Mouse (Mus musculus): Measurements from ENCODE around the gene Dbx1.

Dbx1 gene

DNA sequence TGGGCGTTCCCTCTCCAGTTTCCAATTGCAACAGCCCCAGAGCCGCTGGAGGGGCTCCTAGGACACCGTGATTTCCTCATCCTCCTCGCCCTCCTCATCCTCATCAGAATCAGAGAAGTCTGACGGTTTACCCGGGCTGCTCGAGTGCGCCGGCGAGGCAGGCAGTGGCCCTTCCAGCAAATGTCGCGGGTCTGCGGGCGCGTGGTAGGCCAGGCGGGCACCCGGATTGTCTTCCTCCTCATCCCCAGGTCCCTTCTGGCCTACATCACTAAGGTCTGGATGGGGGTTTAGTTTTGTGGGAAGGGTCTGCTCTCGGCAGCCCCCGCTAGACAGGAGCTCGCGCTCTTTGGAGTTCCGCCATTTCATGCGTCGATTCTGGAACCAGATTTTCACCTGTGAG is 4.3 kb downstream of the Dbx1 start:
- DNase-seq (ENCODE audit: low spot score in 2 of 2) = no peak

DNA sequence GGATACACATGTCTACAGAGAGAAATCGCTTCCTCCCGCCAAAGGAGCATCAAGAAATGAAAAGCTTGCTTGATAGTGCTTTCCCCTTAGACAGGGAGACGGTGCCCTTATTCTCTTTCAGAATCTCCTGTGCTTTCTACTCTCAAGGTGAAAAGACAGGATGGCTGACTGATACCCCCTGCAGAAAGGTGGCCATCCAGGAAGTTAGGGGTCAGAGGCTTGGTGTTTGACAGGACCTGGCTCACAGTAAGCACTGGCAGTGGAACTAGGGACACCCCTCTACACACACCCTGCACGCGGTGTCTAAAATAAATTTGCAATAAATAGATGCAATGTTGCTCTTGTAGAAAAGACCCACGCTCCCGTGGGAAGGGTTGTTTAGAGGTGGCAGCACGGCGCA is 4.8 kb downstream of the Dbx1 start:
- no peak for DNase-seq (ENCODE audit: low spot score in 2 of 2)

DNA sequence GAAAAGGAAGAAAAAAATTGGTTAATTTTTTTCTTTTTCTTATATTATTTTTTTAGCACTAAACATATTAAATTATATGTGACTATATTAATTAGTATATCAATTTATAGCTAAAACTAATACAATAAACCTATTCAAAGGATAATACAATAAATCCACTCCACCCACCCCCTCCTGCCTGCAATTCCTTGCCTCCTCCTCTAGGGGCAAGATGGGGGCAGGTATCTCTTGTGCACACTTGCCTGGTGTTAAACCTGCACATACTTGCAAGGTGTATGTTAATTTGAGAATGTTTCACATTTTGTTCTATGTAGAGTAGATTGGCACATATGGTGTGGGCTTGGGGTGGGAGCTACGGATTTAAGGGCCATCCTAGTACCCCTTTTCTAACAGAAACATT is 16.5 kb downstream of the Dbx1 start:
- no peak for DNase-seq (ENCODE audit: low spot score in 2 of 2)

DNA sequence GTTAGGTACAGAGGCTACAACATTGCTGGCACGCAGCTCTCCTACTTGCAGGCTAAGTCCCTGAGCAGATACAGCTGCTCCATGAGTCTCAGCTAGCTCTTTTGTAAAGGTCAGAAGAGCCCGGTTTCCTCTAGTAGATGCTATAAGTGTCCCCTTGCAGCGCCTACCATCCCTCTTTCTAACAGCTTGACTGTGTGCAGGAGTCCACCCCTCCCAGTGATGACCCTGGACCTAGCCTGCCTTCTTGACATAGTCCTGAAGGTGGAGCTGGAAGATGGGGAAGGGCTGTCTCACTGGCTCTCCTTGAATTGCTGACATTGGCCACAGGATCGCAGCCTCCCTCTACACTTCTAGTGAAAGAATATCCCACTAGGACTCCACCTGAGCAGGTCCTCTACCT is 19.6 kb downstream of the Dbx1 start:
- DNase-seq (ENCODE audit: low spot score in 2 of 2) = no peak

DNA sequence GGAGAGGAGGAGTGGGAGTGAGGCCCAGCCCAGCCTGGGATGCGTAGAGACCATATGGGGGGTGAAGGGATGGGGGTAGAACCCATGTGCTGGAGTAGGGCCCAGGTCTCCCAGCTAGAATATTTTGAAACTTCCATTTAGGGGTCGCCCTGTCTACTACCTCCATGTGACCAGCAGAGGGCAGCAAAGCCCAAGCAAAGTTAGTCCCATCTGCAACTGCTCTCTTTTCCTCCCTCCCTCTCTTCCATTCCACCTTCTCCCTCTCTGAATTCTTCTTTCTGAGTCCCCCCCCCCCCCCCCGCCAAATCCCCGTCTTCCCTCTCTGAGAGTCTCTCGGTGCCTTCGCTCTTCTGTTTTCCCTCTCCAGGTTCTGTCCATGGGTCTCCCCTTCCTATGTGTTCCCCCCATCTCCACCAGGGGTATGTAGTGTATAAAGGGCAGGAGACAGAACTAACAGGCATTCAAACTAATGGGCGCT is 20.4 kb downstream of the Dbx1 start:
- DNase-seq (ENCODE audit: low spot score in 2 of 2) = peak; percentile 59 to 83

DNA sequence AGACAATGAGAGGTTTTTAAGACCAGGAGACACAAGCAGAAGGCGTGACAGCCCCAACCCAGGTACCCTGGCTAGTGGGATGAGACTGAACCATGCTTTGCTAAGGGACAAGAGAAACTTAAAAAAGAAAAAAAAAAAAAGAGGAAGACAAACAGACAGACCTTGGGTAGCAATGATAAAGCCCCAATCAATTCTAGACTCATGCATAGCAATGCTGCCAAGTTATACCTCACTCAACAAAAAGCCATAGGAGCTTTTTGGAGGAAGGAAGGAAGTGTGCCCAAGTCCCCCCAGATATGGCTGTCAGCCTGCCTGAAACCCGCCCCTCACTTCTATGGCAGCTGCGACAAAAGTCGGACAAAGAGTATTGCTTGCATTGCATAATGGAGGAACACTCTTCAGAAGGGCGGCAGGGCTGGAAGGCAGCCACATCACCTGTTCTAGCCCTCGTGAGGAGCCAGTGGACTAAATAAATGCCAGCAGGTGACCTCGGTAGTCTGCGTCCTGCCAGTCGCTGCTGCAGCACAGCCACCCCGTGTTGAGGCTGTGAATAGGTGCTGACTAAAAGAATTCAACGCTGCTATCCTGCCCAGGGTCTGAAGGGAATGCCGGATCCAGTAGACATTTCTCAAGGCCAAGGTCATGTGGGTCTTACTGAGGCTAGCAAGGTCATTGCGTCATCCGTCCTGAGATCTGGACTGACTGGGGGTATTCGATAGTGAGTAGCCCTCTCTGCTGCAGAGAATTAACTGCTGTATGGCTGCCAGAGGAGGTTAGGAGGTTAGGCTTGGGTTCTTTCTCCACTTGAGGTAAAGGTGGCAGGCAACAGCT is 31.5 kb downstream of the Dbx1 start:
- peak in 1 of 2 experiments; percentile 32 for DNase-seq (ENCODE audit: low spot score in 2 of 2)

DNA sequence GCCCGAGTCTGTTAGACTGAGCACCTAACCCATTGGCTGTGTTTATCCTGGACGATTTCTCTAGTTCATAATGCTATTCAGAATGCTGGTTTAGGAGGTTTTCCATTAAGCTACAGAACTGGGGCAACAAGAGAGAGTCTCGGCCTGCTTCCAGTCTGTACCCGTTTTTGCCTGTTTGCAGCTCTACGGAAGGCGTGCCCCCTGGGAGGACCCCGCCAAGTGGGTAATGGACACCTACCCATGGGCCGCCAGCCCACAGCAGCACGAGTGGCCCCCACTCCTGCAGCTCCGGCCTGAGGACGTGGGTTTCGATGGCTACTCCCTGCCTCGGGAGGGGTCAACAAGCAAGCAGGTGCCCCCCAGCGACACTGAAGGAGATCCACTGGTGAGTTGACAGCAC is 32.4 kb downstream of the Dbx1 start:
- peak in 1 of 2 experiments; percentile 27 for DNase-seq (ENCODE audit: low spot score in 2 of 2)

DNA sequence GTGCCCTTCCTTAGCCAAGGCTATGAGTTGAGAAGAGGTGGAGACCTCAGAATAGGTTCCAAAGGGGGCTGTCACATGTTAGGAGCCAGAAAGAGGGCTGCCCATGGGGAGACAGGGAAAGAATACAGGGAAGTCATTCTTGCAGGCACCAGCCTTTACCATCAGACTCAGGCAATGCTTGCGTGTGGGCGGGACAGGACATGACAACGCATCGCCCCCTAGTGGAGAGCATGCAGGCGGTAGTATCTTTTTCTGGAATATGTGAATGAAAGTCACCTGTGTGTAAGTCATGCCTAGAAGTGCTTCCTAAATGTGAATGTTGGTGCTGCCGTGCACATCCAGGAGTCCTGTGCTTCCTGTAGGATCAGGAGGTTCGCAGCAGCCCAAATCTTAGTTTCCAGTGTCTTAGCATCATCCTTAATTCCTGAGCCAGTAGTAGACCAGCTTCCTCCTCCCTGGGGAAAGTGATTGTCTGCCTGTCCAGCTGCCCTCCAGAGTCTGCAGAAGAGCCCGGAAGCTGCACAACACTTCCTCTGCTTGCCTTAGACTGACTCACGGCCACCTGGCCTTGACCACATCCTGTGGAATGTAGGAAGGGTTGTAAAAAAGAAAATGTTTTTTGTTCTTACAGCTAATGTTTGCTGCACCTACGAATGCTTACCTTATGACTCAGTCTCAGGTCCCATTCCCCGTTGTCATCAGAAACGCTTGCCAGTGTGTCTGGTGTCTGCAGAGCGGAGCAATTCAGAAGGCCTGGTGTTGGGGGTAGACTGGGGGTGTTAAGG is 35.3 kb downstream of the Dbx1 start:
- DNase-seq (ENCODE audit: low spot score in 2 of 2) = peak; percentile 85 to 87

DNA sequence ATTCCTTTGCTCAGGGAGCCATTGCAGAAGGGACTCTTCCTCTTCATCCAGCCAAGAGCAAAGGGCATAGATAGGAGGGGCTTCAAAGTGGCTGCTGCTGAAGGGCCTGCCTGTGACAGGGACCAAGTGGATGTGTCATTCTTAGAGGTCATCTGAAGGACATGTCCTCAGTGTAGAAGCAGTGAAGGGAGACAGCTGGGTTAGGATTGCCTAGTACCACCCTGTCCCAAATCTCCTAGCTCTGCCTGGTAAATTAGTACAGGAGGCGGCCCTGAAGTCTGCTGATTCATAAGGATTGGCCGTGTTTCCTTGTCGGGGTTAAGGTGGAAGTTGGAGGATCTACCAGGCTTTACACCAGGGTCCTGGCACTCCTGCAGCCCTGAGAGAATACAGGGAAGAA is 36.7 kb downstream of the Dbx1 start:
- DNase-seq (ENCODE audit: low spot score in 2 of 2) = no peak

DNA sequence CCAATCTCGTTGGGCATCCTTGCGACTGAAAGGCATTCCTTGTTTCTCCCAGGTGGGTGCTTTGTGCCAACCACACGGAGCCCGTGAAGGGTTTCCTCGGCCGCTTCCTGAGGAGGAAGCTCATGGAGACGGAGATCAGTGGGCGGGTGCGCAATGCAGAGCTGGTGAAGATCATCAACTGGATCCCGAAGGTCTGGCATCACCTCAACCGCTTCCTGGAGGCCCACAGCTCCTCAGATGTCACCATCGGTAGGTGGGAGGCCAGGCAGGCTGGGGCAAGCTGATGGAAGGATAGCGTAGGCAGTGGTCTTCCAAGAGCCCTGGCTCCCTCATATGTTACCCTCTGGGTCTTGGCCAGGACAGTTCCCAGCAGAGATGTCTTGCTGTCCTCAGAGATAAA is 38.4 kb downstream of the Dbx1 start:
- no peak for DNase-seq (ENCODE audit: low spot score in 2 of 2)

DNA sequence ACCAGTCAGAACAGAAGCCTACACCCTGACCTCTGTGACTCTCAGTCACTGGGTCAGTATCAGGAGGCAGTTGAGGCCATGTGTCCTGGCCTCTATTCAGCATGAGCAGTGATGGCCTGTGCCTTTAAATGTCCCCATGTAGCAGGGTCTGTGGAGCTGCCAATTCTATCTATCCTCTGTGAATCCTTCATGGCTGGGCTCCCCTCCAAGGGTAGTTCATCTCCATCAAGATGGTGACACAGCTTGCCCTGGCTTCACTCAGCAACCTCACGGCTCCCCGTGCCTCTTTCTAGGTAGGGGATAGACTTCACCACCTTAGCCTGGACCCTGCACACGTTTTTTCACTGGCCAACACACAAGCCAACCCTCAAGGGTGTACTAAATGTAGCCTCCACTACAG is 38.9 kb downstream of the Dbx1 start:
- no peak for DNase-seq (ENCODE audit: low spot score in 2 of 2)

DNA sequence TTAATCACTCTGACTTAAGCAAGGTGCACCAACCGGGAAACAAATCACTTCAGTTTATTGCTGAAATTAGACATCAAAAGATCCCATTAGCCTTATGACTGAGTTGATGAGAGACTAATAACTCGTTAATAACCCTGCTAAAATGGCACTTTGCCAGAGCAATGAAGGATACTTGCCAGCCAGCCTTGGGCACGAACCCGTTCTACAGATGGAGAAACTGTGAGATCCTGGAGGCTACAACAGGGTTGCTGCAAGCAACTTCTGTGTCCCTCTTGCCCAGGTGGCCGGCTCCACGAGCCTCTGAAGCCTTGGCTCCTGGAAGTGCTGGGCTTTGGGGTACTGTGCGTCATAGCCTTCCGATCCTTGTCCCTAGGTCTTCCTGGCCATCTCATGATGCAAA is 47.0 kb downstream of the Dbx1 start:
- DNase-seq (ENCODE audit: low spot score in 2 of 2) = no peak

DNA sequence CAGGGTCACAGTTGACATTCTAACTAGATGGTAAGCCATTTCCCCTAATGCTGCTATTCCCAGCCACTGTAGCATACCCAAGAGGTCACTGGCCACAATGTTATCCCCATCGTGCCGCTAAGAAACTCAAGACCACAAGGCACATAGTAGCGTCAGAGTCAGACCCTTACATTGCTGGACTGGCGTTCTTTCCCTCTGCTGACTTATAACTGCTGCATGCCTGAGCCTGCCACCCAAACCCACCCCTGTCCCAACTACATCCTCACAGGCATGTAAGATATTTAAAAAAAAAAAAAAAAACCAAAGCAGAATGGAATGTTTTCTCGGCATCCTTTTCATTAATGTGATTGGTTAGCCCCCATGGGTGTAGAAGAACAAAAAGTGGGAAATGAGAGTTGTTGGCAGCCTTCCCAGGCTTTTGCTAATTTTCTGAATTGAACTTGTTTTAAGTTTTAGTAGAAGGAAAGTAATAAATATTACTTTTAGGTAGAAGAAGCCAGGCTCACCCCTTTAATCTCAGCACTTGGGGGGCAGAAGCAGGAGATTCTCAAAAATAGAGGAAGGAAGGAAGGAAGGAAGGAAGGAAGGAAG is 50.0 kb downstream of the Dbx1 start:
- no peak for DNase-seq (ENCODE audit: low spot score in 2 of 2)

DNA sequence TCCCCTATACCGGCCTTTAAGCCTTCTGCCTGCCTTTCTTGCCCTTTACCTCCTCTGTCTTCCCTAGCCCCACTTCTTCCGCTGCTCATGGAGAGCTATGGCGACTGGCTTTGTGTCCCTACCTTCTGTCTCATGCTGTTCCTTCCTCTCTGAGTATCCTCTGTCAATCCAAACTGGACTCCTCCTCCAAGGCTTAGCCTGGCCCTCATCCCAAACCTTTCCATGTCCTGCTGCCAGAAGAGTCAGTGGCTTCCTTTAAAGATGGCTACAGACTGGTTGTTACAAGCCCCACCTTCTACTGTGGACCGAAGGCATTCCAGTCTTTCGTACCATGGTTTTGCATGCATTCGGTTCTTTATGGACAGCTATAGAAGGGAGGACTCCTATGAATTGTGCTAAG is 53.5 kb downstream of the Dbx1 start:
- no peak for DNase-seq (ENCODE audit: low spot score in 2 of 2)

DNA sequence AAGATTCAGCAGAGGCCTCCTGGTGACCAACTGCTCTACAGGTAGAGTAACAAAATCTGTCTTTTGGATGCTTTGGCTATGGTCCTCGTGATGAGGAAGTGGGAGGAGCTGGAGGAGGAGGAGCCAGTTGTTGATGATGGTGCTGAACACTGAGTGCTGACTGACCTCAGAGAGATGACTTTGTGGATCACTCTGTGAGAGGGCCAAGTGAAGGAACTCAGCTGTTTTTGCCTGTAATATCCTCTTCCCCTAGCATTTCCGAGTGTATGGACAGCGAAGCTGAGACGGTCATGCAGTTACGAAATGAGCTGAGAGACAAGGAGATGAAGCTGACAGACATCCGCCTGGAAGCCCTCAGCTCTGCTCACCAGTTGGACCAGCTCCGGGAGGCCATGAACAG is 54.1 kb downstream of the Dbx1 start:
- no peak for DNase-seq (ENCODE audit: low spot score in 2 of 2)

DNA sequence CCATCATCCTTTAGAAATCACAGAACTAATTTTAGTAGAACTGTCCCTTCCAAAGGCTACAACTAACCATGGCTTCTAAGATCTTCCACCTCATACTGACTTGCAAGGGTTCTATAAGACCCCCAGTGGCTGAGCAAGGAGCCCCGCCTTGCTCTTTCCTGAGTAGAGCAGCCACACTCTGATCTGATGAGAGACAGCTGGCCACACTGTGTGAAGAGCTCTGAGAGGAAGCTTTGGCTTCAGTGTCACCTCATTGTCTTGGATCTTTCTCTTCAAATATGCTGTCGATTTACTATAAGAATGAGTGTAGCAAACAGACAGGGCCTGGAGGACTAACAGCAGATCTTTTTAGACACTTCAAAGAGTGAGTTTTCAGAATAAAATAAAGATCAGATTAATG is 54.7 kb downstream of the Dbx1 start:
- no peak for DNase-seq (ENCODE audit: low spot score in 2 of 2)

All from right cerebral cortex, postnatal 10 days (tissue).